Comparison of ENCODE assay signal across 8 mouse cellular contexts in genomic region chr2:137114248-137115096, GRCm38 (mm10). TPM values are rescaled to one million over a fixed set of nuclear protein-coding genes. Genes with fewer than 3 reads are reported as not detected.
DNase-seq lines count a peak whose midpoint lies in the region; ATAC-seq and TF ChIP-seq lines count a peak whose summit lies in the region.

No protein-coding gene starts in this region.

- peak; percentile 77 for DNase-seq in adrenal gland, adult 8-10 months
- peak; percentile 86 for DNase-seq in embryo, embryonic 11 days
- DNase-seq in left cerebral cortex, postnatal 36 days (ENCODE audit: low spot score in 2 of 2) = peak; percentile 43 to 66
- DNase-seq in right cerebral cortex, postnatal 14 days = peak; percentile 70
- DNase-seq in yolk sac, embryonic 10.5 days (ENCODE audit: low spot score) = peak; percentile 69

- H3K9me3 ChIP-seq in intestine, postnatal 0 days (ENCODE audit: control insufficient read depth) = no peaks in the 10 kb centered on the region

- peak overlapping the region; percentile 79 for H3K4me3 ChIP-seq in intestine, postnatal 0 days (ENCODE audit: low read depth, low read length)

- no peaks in the 10 kb centered on the region for H3K27me3 ChIP-seq in intestine, postnatal 0 days (replicated peaks; ENCODE audit: control insufficient read depth, insufficient read depth, low read length)

- no peaks in the 10 kb centered on the region for H3K36me3 ChIP-seq in intestine, postnatal 0 days (ENCODE audit: control insufficient read depth, insufficient read depth)

- peaks cover 8% of the 10 kb centered on the region; the same call in 1 of the 2 replicates for H3K4me1 ChIP-seq in intestine, postnatal 0 days (replicated peaks; ENCODE audit: control insufficient read depth, insufficient read depth, low read length)

- peak overlapping the region; percentile 99 for H3K27ac ChIP-seq in intestine, postnatal 0 days (ENCODE audit: low read depth, low read length)

- peak; percentile 68 for ATAC-seq in granulocyte monocyte progenitor cell, adult 5-6 weeks (replicated peaks; ENCODE audit: poor library complexity, severe bottlenecking)
- peak; percentile 36; the same call in 1 of the 2 replicates for ATAC-seq in intestine, postnatal 0 days
- peak; percentile 32; the same call in 1 of the 2 replicates for ATAC-seq in megakaryocyte-erythroid progenitor cell, adult 5-6 weeks (replicated peaks; ENCODE audit: low FRiP score, low TSS enrichment, poor library complexity, severe bottlenecking)

- peak; percentile 84 for TF ChIP-seq CTCF in intestine, postnatal 0 days (IDR thresholded peaks at IDR 0.05; ENCODE audit: low read depth)

- intact Hi-C loops in left cerebral cortex, postnatal 36 days (cut with DNase I) = loop anchor here (5.0 to 10.0 kb wide), 3 partner anchors 200 to 828 kb away; no protein-coding TSS in a partner anchor

- H3K4me2 ChIP-seq in intestine, postnatal 0 days (replicated peaks; ENCODE audit: low read depth) = peak overlapping the region; percentile 96

- WGBS in intestine, postnatal 0 days = under 1% methylated on average over 47 of the region's 51 CpGs

- H3K9ac ChIP-seq in intestine, postnatal 0 days (ENCODE audit: low read depth, low read length) = peak overlapping the region; percentile 86

RNA-seq across cellular contexts. Expression of gene Jag1, which starts 2.0 kb away (rescaled TPM):
- total RNA-seq in adrenal gland, adult 8-10 months (2022) = 10 to 100 TPM in 3 of 4 experiments, 1 to 10 TPM in 1; 10.0 to 13.4 (median 12.6) TPM
- 0.13 TPM in 1 of 2 replicates, not detected in the other for total RNA-seq in granulocyte monocyte progenitor cell, adult 5-6 weeks (2014; fragmentation: Nextera tagmentation)
- total RNA-seq in granulocyte monocyte progenitor cell, adult 5-6 weeks (2017) = 0.26 and 0.41 TPM in 2 replicates
- 6.0 and 6.9 TPM in 2 replicates for polyA plus RNA-seq in intestine, postnatal 0 days (2015; fragmentation: Nextera tagmentation; extraction: Ambion mirVana)
- total RNA-seq in left cerebral cortex, postnatal 36 days (2021) = 1 to 10 TPM; 5.3 to 5.8 TPM
- 0.30 TPM in 1 of 2 replicates, not detected in the other for total RNA-seq in megakaryocyte-erythroid progenitor cell, adult 5-6 weeks (2014; fragmentation: Nextera tagmentation)
- not detected in 2 replicates for total RNA-seq in megakaryocyte-erythroid progenitor cell, adult 5-6 weeks (2017)

Comparison
In these comparisons a context has a peak if more than half of its experiments do, and no peak if none do; other contexts are left out.
1. Peak in every context shown above with its lines: DNase-seq, ATAC-seq, H3K4me3 ChIP-seq and H3K27ac ChIP-seq.
2. RNA of gene Jag1, which starts 2.0 kb away (total RNA-seq): 10.0 to 13.4 TPM in adrenal gland, adult 8-10 months and 5.3 to 5.8 TPM in left cerebral cortex, postnatal 36 days; 0.13 to 0.41 TPM in granulocyte monocyte progenitor cell, adult 5-6 weeks and 0.30 TPM in megakaryocyte-erythroid progenitor cell, adult 5-6 weeks; every median in the first group is over 4 times any median in the second.